Mouse (Mus musculus) gastrocnemius, postnatal 10 days (tissue): Measurements from ENCODE around the gene Mob3c. TPM values are rescaled to one million over a fixed set of nuclear protein-coding genes. Genes with fewer than 3 reads are reported as not detected.

Source experiments
- DNase-seq: peaks from one replicate; pipeline ENCODE4 v3.0.0; 2021; ENCODE audit warnings: mixed read lengths
- total RNA-seq, 2 experiments: library from RNA; stranded (reverse); gene quantifications; 2 replicates each; pipeline ENCODE4 v1.2.3; 2021

The Mob3c gene
- total RNA-seq, 2 experiments from 2014 or later, result 4.8 to 5.6 TPM

GRCm38 (mm10) chr4:115882195-115882594, 54.3 kb downstream of the Mob3c start:
- DNase-seq, result no peak

GRCm38 (mm10) chr4:115884022-115884421, 56.1 kb downstream of the Mob3c start, which contains the start of gene Kncn:
TSS of gene Kncn (plus strand) at chr4:115884400.
- no peak for DNase-seq

Other genes starting within 250 kb of the Mob3c start
- not detected for gene Cyp4a32, start 227.1 kb upstream of the Mob3c start, total RNA-seq
- 1 to 10 TPM; 2.0 to 2.6 TPM for gene Cyp4b1, start 180.4 kb upstream of the Mob3c start, total RNA-seq
- 10 to 100 TPM; 28.6 to 31.3 TPM for gene Efcab14, start 90.3 kb upstream of the Mob3c start, total RNA-seq
- under 1 TPM; 0.56 to 0.82 TPM for gene Tex38, start 47.1 kb upstream of the Mob3c start, total RNA-seq
- 10 to 100 TPM; 33.8 to 40.4 TPM for gene Atpaf1, start 43.3 kb upstream of the Mob3c start, total RNA-seq
- 10 to 100 TPM; 28.9 to 30.6 TPM for gene Mknk1, start 11.1 kb downstream of the Mob3c start, total RNA-seq
- gene Kncn, start 56.3 kb downstream of the Mob3c start, total RNA-seq, result not detected
- gene 6430628N08Rik, start 62.6 kb downstream of the Mob3c start, total RNA-seq, result not detected
- gene Dmbx1, start 111.8 kb downstream of the Mob3c start, total RNA-seq, result not detected
- gene Faah, start 189.8 kb downstream of the Mob3c start, total RNA-seq, result under 1 TPM; 0.68 to 0.75 TPM
- gene Nsun4, start 225.8 kb downstream of the Mob3c start, total RNA-seq, result 10 to 100 TPM; 12.4 to 12.9 TPM
- 100 to 1,000 TPM; 741 to 954 TPM for gene Uqcrh, start 247.0 kb downstream of the Mob3c start, total RNA-seq
- gene Lrrc41, start 247.2 kb downstream of the Mob3c start, total RNA-seq, result 10 to 100 TPM; 26.8 to 31.2 TPM